Mouse (Mus musculus) 3T3-L1 (cell line): ENCODE results near the gene Stard7.
"Not testable (repeated sequence)": the region's sequence is repeated elsewhere in the genome, so short reads cannot be mapped to it uniquely, and the experiment has no call there.

Experiments
- DNase-seq: peaks from one replicate; pipeline ENCODE4 v3.0.0-alpha.2; 2015; ENCODE audit warnings: low read depth, low spot score

Stard7 gene

DNA sequence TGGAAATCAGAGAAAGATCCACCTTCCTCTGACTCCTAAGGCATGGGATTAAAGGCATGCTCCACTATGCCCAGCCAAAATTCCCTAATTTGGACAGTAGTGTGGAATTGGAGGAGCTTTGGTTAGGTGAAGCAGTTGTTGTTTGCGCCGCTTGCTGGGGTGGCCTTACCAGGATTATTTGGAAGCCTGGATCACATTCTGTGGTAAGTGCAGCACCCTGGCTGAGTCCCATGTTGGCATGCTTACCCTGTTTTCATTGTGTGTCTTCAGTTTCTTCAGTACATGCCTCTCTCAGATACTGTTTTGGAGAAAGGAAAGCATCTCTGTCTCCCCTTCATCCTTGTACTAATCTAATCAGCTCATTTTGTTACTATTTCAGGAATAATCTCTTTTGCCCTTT lies 4.6 kb downstream of the Stard7 start:
- no peak for DNase-seq

GRCm38 (mm10) chr2:127275551-127276320 lies 5.7 kb downstream of the Stard7 start:
- DNase-seq, result no peak

- DNase-seq, result no peak
Measured at GRCm38 (mm10) chr2:127278162-127278561, 8.1 kb downstream of the Stard7 start.

- DNase-seq, result no peak
Measured at GRCm38 (mm10) chr2:127292250-127292649, 22.2 kb downstream of the Stard7 start.

- no peak for DNase-seq
Measured at GRCm38 (mm10) chr2:127297001-127297805, 27.2 kb downstream of the Stard7 start.

DNA sequence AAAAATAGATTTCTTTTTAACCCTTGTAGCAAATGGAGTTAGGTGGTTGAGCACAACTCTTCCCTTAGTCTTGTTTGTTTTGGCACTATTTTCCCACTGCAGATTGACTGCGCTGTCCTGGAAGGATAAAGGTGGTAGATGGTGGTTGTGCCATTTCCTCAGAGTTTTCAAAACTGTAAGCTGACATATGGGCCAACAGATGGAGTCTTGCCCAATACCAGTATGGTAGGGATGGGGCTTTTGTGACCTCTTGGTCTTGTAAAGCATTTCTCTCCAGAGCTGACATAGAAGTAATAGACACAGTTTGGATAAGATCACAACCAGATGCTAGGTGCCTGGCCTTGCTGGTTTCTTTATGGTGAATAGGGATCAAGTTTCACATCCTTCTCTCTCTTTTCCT lies 28.0 kb downstream of the Stard7 start:
- DNase-seq, result peak; percentile 50

GRCm38 (mm10) chr2:127300701-127301100 lies 30.7 kb downstream of the Stard7 start:
- peak; percentile 59 for DNase-seq

- DNase-seq, result no peak
Measured at GRCm38 (mm10) chr2:127301883-127302282, 31.9 kb downstream of the Stard7 start.

DNA sequence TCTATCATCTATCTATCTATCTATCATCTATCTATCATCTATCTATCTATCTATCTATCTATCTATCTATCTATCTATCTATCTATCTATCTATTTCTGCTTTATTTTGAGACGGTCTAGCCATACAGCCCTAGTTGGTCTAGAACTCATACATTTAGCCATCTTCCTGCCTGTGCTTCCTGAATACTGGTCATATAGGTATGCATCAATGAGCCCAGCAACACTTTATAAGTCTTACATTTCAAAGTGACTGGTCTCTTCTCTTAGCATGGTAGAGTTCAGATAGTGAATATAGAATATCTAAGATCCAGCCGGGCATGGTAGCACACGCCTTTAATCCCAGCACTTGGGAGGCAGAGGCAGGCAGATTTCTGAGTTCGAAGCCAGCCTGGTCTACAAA lies 34.2 kb downstream of the Stard7 start:
- not testable (repeated sequence) for DNase-seq

GRCm38 (mm10) chr2:127304609-127305210 lies 34.7 kb downstream of the Stard7 start:
- DNase-seq, result no peak

DNA sequence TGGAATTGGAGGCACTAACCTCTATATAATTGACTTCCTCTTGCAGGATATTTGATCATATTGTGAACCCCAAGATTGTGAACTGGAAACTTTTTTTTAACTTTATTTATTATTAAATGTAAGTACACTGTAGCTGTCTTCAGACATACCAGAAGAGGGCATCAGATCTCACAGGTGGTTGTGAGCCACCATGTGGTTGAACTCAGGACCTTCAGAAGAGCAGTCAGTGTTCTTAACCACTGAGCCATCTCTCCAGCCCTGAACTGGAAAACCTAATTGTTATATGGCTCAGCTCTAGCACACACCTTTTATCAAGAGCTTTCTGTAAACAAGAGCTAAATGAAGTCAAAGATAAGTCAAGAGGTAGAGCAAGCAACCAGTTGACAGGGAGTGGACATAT lies 36.1 kb downstream of the Stard7 start:
- DNase-seq, result no peak

- DNase-seq, result no peak
Measured at GRCm38 (mm10) chr2:127307179-127307578, 37.2 kb downstream of the Stard7 start.

DNA sequence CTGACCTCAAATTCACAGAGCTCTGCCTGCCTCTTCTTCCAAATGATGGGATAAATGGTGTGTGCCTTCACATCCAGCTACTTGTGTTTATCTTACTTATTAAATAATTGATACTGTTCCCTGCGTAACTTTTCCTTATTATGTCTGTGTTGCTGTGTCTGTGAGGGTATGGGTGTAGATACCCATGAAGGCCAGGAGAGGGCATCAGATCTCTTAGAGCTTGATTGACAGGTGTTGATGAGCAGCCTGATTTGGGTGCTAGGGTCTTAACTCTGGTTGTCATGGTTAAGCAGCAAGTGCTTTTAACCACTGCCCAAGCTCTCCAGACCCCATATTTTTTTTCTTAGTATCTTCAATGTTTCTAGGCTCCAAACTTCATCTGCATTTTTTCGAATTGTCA lies 38.6 kb downstream of the Stard7 start:
- peak; percentile 27 for DNase-seq

DNA sequence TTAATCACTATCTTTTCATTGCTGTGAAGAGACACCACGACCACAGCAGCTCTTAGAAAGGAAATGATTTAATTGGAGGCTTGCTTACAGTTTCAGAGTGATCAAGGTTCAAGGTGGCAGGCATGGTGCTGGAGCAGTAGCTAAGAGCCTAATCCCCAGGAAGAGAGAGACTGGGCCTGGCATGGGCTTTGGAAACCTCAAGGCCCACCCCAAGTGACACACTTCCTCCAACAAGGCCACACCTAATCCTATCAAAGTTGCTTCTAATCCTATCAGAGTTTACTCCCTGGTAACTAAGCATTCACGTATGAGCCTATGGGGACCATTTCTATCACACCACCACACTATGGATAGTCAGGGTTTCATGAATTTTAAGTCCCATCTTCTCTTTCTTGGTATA lies 40.2 kb downstream of the Stard7 start:
- no peak for DNase-seq

GRCm38 (mm10) chr2:127310685-127311084 lies 40.7 kb downstream of the Stard7 start:
- DNase-seq, result no peak

DNA sequence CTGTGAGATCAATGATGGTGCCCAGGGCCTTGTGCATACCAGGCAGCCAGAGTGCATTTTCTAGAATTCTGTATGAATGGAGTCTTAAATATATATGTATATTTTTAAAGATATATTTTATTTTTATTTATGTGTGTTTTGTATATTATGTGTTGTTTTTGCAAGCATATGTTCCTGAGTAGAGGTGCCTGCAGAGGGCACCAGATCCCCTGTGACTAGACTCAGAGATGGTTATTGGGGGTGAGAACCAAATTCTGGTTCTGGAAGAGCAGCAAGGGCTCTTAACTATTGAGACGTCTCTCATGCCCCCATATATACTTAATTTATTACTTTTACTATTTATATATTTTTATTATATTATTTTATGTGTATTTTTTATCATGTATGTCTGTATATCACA lies 41.2 kb downstream of the Stard7 start:
- DNase-seq, result no peak

DNA sequence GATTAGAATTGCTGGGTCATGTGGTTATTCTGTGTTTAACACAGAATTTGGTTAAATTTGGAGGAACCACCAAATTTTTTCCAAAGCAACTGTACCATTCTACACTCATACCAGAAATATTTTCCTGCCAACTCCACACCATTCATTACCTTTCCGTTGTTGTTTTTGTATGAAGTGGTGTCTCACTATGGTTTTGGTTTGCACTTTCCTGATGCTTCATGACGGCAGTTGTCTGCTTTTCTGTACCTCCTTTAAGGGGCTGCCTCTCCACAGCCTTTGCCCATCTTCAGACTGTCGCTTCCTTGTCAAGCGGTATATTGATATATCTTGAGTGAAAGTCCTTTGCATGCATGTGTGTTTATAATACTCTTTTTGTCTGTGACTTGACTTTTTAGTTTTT lies 42.8 kb downstream of the Stard7 start:
- no peak for DNase-seq

- peak; percentile 32 for DNase-seq
Measured at GRCm38 (mm10) chr2:127313878-127314277, 43.9 kb downstream of the Stard7 start.

- DNase-seq, result no peak
Measured at GRCm38 (mm10) chr2:127314467-127315154, 44.6 kb downstream of the Stard7 start.

DNA sequence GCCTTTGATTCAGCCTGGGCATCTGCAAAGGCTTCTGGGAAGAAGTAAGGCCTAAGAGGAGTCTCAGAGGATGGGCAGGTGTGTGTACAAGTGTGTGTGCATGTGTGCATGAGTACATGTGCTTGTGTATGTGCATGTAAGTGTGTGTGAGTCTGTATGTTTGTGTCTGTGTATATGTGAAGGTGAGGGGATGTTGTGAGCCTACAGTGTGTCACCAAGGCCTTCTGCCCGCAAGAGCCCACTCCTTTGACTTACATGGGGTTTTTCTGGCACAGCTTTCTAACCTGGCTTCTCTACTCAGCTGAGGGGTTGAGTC lies 45.1 kb downstream of the Stard7 start:
- no peak for DNase-seq

GRCm38 (mm10) chr2:127316431-127316830 lies 46.4 kb downstream of the Stard7 start:
- no peak for DNase-seq

GRCm38 (mm10) chr2:127318136-127318535 lies 48.1 kb downstream of the Stard7 start:
- DNase-seq, result no peak
